Mouse (Mus musculus) hindbrain, postnatal 0 days (tissue): ENCODE measurements around the gene Tmem87a. TPM values are rescaled to one million over a fixed set of nuclear protein-coding genes. Genes with fewer than 3 reads are reported as not detected.

Experiments
- ATAC-seq: fragments of 200-750 bp; cut with Nextera tagmentation; 2 replicates; pipeline ENCODE4 v1.8.0; 2017; ENCODE audit warnings: mild to moderate bottlenecking, moderate TSS enrichment, moderate library complexity
- DNase-seq: peaks from one replicate; pipeline ENCODE4 v3.0.0-alpha.2; 2015; ENCODE audit warnings: low spot score
- H3K27ac ChIP-seq: fragments of 300-500 bp; sonication (generic); 2 replicates; pipeline ENCODE4 v1.5.1; 2014; ENCODE audit warnings: mild to moderate bottlenecking
- H3K27me3 ChIP-seq: fragments of 300-500 bp; sonication (generic); 2 replicates; pipeline ENCODE4 v1.6.1; 2014; ENCODE audit warnings: low read length, mixed read lengths; ENCODE audit not compliant: insufficient read depth
- H3K36me3 ChIP-seq: fragments of 300-500 bp; sonication (generic); 2 replicates; pipeline ENCODE4 v1.6.1; 2014; ENCODE audit warnings: low read length, mixed read lengths; ENCODE audit not compliant: insufficient read depth
- H3K4me1 ChIP-seq: fragments of 300-500 bp; sonication (generic); 2 replicates; pipeline ENCODE4 v1.6.1; 2014; ENCODE audit warnings: antibody characterized with exemption, low read length, mixed read lengths; ENCODE audit not compliant: insufficient read depth
- H3K4me2 ChIP-seq: fragments of 300-500 bp; sonication (generic); 2 replicates; pipeline ENCODE4 v1.6.1; 2014; ENCODE audit warnings: low read depth, mild to moderate bottlenecking, low read length, moderate library complexity, mixed read lengths
- H3K4me3 ChIP-seq: fragments of 300-500 bp; sonication (generic); 2 replicates; pipeline ENCODE4 v1.5.1; 2014; ENCODE audit warnings: low read length
- H3K9ac ChIP-seq: fragments of 300-500 bp; sonication (generic); replicated peaks from 2 replicates; pipeline ENCODE4 v1.6.1; 2014; ENCODE audit warnings: mild to moderate bottlenecking, low read length, moderate library complexity, mixed read lengths
- H3K9me3 ChIP-seq: fragments of 300-500 bp; sonication (generic); 2 replicates; pipeline ENCODE4 v1.6.1; 2016; ENCODE audit warnings: low read length, mixed read lengths
- CTCF ChIP-seq: IDR thresholded peaks from 2 replicates; pipeline ENCODE4 v1.5.1; 2016; ENCODE audit warnings: antibody characterized with exemption, control low read depth, low read depth
- WGBS: fragments of 180-500 bp; shearing (Covaris S2); extraction: QIAGEN DNeasy Blood & Tissue Kit; methylation state at CpG from one replicate; pipeline ENCODE4 v1.1.7; 2014; 5-methylcytosine and 5-hydroxymethylcytosine counted together
- polyA plus RNA-seq: library from polyadenylated mRNA; unstranded; fragments of >200 nt; fragmentation: Nextera tagmentation; extraction: Ambion mirVana; gene quantifications from 2 replicates; pipeline ENCODE4 v1.2.1, GENCODE M21; 2015
- total RNA-seq: library from RNA; depleted of rRNA; stranded (reverse); fragments of >200 nt; gene quantifications from 2 replicates; pipeline ENCODE4 v1.2.3, GENCODE M21; 2014

Gene Tmem87a
- total and polyA plus RNA-seq, 2 experiments from 2014 or later: 7.4 to 23.2 TPM

DNA sequence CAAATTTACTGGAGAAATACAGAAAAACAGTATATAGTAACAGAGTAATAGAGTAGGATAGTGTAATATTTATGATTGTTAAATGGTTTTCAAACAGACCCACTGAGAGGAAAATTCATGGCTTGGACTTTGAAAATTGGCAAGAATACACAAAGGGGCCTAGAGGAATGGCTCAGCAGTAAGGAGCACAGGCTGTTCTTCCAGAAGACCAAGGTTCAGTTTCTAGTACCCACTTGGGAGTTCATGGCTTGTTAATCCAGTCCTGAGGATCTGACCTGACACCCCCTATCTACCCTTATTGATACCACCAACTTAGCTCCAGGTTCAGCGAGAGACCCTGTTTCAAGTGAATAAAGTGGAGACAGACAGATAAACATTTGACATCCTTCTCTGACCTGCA is 6.0 kb downstream of the Tmem87a start:
- H3K27ac ChIP-seq: no peak overlapping the region
- no peak for ATAC-seq

GRCm38 (mm10) chr2:120392406-120392805 is 11.5 kb downstream of the Tmem87a start:
- H3K4me3 ChIP-seq: no peak overlapping the region
- ATAC-seq (no peak), DNase-seq (no peak)
- TF ChIP-seq CTCF: no peak
- H3K4me1 ChIP-seq: no peaks in the 10 kb centered on the region
- H3K4me2 ChIP-seq: no peak overlapping the region
- peaks cover 33% of the 10 kb centered on the region for H3K36me3 ChIP-seq
- H3K9me3 ChIP-seq: no peaks in the 10 kb centered on the region
- no peak overlapping the region for H3K27ac ChIP-seq
- no peak overlapping the region for H3K9ac ChIP-seq
- no peaks in the 10 kb centered on the region for H3K27me3 ChIP-seq

More for the DNA sequence above, 6.0 kb downstream of the Tmem87a start:
- peaks cover 6% of the 10 kb centered on the region; the same call in 1 of the 2 replicates for H3K4me1 ChIP-seq
- H3K36me3 ChIP-seq: peaks cover 11% of the 10 kb centered on the region; the same call in 1 of the 2 replicates
- 94% methylated on average over 1 of the region's 1 CpGs for whole genome bisulfite sequencing
- H3K4me3 ChIP-seq: no peak overlapping the region
- DNase-seq: no peak
- no peak for TF ChIP-seq CTCF
- H3K9me3 ChIP-seq: no peaks in the 10 kb centered on the region
- H3K4me2 ChIP-seq: no peak overlapping the region
- no peaks in the 10 kb centered on the region for H3K27me3 ChIP-seq
- H3K9ac ChIP-seq: no peak overlapping the region

DNA sequence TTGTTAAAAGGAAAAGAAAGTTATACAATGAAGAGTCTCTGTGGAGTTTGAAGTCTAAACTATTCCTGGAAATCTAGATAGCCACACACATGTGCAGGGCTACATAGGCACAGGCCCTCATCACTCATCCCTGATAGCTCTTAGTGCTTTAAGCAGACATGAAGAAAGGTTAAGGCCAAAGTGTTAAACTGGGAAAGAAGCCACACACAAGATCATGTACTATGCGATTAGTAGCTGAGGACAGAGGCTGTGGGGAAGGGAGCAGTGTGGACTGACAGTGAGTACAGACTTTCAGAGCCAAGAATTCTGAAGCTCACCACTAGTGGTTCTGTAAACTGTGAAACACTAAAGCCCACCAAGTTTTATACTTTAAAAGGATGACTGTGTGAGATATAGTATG is 13.0 kb downstream of the Tmem87a start:
- H3K9ac ChIP-seq: no peak overlapping the region
- H3K36me3 ChIP-seq: peaks cover 33% of the 10 kb centered on the region

DNA sequence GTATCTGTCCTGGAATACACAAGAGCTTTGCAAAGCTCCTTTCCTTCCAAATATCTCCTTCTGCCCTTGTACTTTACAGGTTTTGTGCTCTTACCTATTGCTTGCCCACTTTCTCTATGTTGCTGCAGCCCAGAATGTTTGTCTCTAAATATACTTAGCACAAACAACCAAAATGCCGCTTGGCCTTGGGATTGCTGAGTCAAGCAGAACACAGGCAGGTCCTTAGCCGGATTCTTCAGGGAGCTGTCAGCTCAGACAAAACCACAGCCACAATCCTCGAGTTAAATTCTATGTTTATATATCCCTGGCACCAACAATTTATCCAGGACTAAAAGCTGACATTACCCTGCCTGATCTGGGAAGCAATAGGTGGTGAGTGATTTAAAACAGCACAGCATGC is 14.5 kb downstream of the Tmem87a start:
- H3K9me3 ChIP-seq: no peaks in the 10 kb centered on the region
- H3K9ac ChIP-seq: no peak overlapping the region
- 90% methylated on average over 3 of the region's 3 CpGs for WGBS
- no peaks in the 10 kb centered on the region for H3K27me3 ChIP-seq
- no peaks in the 10 kb centered on the region for H3K4me1 ChIP-seq
- no peak for DNase-seq
- no peak for TF ChIP-seq CTCF
- no peak overlapping the region for H3K4me2 ChIP-seq
- no peak overlapping the region for H3K27ac ChIP-seq
- no peak for ATAC-seq
- H3K4me3 ChIP-seq: no peak overlapping the region
- peaks cover 29% of the 10 kb centered on the region for H3K36me3 ChIP-seq

More for the DNA sequence above, 13.0 kb downstream of the Tmem87a start:
- Histone ChIP-seq H3K27me3 (no peaks in the 10 kb centered on the region), H3K4me3 (no peak overlapping the region), H3K27ac (no peak overlapping the region), H3K9me3 (no peaks in the 10 kb centered on the region), H3K4me2 (no peak overlapping the region), H3K4me1 (no peaks in the 10 kb centered on the region)
- no peak for TF ChIP-seq CTCF
- WGBS: 95% methylated on average over 1 of the region's 1 CpGs
- no peak for DNase-seq
- ATAC-seq: no peak

- DNase-seq (no peak), ATAC-seq (no peak)
- WGBS: 95% methylated on average over 1 of the region's 1 CpGs
- Histone ChIP-seq H3K9ac (no peak overlapping the region), H3K27me3 (no peaks in the 10 kb centered on the region), H3K36me3 (peaks cover 25% of the 10 kb centered on the region), H3K4me1 (no peaks in the 10 kb centered on the region), H3K4me3 (no peak overlapping the region), H3K27ac (no peak overlapping the region), H3K9me3 (no peaks in the 10 kb centered on the region), H3K4me2 (no peak overlapping the region)
- TF ChIP-seq CTCF: no peak
Measured at GRCm38 (mm10) chr2:120387291-120387690, 16.6 kb downstream of the Tmem87a start.

GRCm38 (mm10) chr2:120386264-120386663 is 17.6 kb downstream of the Tmem87a start:
- no peaks in the 10 kb centered on the region for H3K9me3 ChIP-seq
- ATAC-seq (no peak), DNase-seq (no peak)
- H3K27me3 ChIP-seq: no peaks in the 10 kb centered on the region
- no peaks in the 10 kb centered on the region for H3K4me1 ChIP-seq
- peaks cover 27% of the 10 kb centered on the region for H3K36me3 ChIP-seq
- H3K4me2 ChIP-seq: no peak overlapping the region
- no peak overlapping the region for H3K27ac ChIP-seq
- no peak for TF ChIP-seq CTCF
- H3K4me3 ChIP-seq: no peak overlapping the region
- 97% methylated on average over 1 of the region's 1 CpGs for WGBS
- H3K9ac ChIP-seq: no peak overlapping the region

- no peak overlapping the region for H3K4me2 ChIP-seq
- H3K36me3 ChIP-seq: peaks cover 50% of the 10 kb centered on the region
- H3K4me1 ChIP-seq: no peaks in the 10 kb centered on the region
- WGBS: 59% methylated on average over 4 of the region's 4 CpGs
- H3K9ac ChIP-seq: no peak overlapping the region
- no peak overlapping the region for H3K4me3 ChIP-seq
- no peak for TF ChIP-seq CTCF
- no peak for ATAC-seq
- no peak for DNase-seq
- H3K27ac ChIP-seq: no peak overlapping the region
- no peaks in the 10 kb centered on the region for H3K27me3 ChIP-seq
- no peaks in the 10 kb centered on the region for H3K9me3 ChIP-seq
Measured at GRCm38 (mm10) chr2:120373858-120374257, 30.1 kb downstream of the Tmem87a start.
